Mouse (Mus musculus) heart, embryonic 11.5 days (tissue): ENCODE measurements around the gene Adamtsl5. TPM values are rescaled to one million over a fixed set of nuclear protein-coding genes. Genes with fewer than 3 reads are reported as not detected.

Experiments used
- ATAC-seq: fragments of 200-750 bp; cut with Nextera tagmentation; replicated peaks from 2 replicates; pipeline ENCODE4 v1.8.0; 2017; ENCODE audit warnings: moderate library complexity; ENCODE audit not compliant: insufficient number of reproducible peaks, low FRiP score, low TSS enrichment
- H3K27ac ChIP-seq: fragments of 300-500 bp; sonication (generic); 2 replicates; pipeline ENCODE4 v1.5.1; 2014; ENCODE audit warnings: mild to moderate bottlenecking, low read depth, low read length
- H3K27me3 ChIP-seq: fragments of 300-500 bp; sonication (generic); 2 replicates; pipeline ENCODE4 v1.6.1; 2014; ENCODE audit warnings: mild to moderate bottlenecking, low read length, mixed read lengths; ENCODE audit not compliant: control insufficient read depth, insufficient read depth
- H3K36me3 ChIP-seq: fragments of 300-500 bp; sonication (generic); 2 replicates; pipeline ENCODE4 v1.6.1; 2014; ENCODE audit warnings: mild to moderate bottlenecking, low read length, moderate library complexity, mixed read lengths; ENCODE audit not compliant: control insufficient read depth, insufficient read depth
- H3K4me1 ChIP-seq: fragments of 300-500 bp; sonication (generic); 2 replicates; pipeline ENCODE4 v1.6.1; 2014; ENCODE audit warnings: low read length; ENCODE audit not compliant: control insufficient read depth, insufficient read depth
- H3K4me2 ChIP-seq: fragments of 300-500 bp; sonication (generic); 2 replicates; pipeline ENCODE4 v1.6.1; 2014; ENCODE audit warnings: mild to moderate bottlenecking, moderate library complexity
- H3K4me3 ChIP-seq: fragments of 300-500 bp; sonication (generic); 2 replicates; pipeline ENCODE4 v1.5.1; 2014; ENCODE audit warnings: low read depth, low read length
- H3K9ac ChIP-seq: fragments of 300-500 bp; sonication (generic); 2 replicates; pipeline ENCODE4 v1.6.1; 2014; ENCODE audit warnings: mild to moderate bottlenecking, low read depth, low read length, moderate library complexity
- H3K9me3 ChIP-seq: fragments of 300-500 bp; sonication (generic); replicated peaks from 2 replicates; pipeline ENCODE4 v1.6.1; 2016; ENCODE audit warnings: low read length; ENCODE audit not compliant: control insufficient read depth
- WGBS: fragments of 180-500 bp; shearing (Covaris S2); extraction: QIAGEN DNeasy Blood & Tissue Kit; methylation state at CpG from one replicate; pipeline ENCODE4 v1.1.7; 2014; ENCODE audit not compliant: insufficient replicate concordance; 5-methylcytosine and 5-hydroxymethylcytosine counted together
- polyA plus RNA-seq: library from polyadenylated mRNA; unstranded; fragments of >200 nt; fragmentation: Nextera tagmentation; extraction: Ambion mirVana; gene quantifications from 2 replicates; pipeline ENCODE4 v1.2.1, GENCODE M21; 2014

Adamtsl5 gene
- polyA plus RNA-seq, 1 experiment from 2014 or later, result 3.7 TPM

DNA sequence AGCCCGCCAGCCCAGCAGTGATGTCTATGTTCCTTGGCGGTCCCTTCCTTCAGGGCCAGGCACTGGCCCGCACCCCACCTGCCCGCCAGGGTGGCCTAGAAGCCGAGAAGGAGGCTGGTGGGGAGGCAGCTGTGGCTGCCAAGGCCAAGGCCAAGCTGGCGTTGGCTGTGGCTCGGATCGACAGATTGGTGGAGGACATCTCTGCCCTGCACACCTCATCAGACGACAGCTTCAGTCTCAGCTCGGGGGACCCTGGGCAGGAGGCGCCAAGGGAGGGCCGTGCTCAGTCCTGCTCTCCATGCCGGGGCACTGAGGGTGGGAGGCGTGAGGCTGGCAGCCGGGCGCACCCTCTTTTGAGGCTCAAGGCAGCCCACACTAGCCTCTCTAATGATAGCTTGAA is 36.7 kb downstream of the Adamtsl5 start:
- peaks cover 32% of the 10 kb centered on the region for H3K4me1 ChIP-seq
- peaks cover 90% of the 10 kb centered on the region for H3K27me3 ChIP-seq
- H3K36me3 ChIP-seq, result no peaks in the 10 kb centered on the region
- 65% methylated on average over 16 of the region's 16 CpGs for WGBS
- H3K27ac ChIP-seq, result no peak overlapping the region
- H3K4me2 ChIP-seq, result no peak overlapping the region
- H3K9me3 ChIP-seq, result no peaks in the 10 kb centered on the region
- no peak for ATAC-seq
- no peak overlapping the region for H3K4me3 ChIP-seq
- no peak overlapping the region for H3K9ac ChIP-seq

DNA sequence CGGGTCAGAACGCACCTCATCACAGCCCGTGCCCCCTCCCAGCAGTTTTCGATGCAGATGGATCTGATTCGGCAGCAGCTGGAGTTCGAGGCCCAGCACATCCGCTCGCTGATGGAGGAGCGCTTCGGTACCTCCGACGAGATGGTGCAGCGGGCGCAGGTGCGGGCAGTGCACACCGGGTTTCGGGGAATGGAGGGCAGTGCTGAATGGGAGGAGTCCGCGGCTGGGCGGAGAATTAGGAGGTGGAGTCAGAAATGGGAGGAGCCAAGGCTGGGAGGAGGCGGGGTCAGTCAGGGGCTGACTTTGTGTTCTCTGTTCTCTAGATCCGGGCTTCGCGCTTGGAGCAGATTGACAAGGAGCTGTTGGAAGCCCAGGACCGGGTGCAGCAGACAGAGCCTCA is 43.4 kb downstream of the Adamtsl5 start:
- ATAC-seq, result no peak; the same call in 1 of the 2 replicates
- Histone ChIP-seq H3K27ac (no peak overlapping the region), H3K9me3 (no peaks in the 10 kb centered on the region), H3K36me3 (no peaks in the 10 kb centered on the region), H3K9ac (no peak overlapping the region), H3K27me3 (peaks cover 71% of the 10 kb centered on the region), H3K4me3 (peak overlapping the region; percentile 2; the same call in 1 of the 2 replicates), H3K4me1 (peaks cover 6% of the 10 kb centered on the region; the same call in 1 of the 2 replicates), H3K4me2 (peak overlapping the region; percentile 30; the same call in 1 of the 2 replicates)
- 6% methylated on average over 25 of the region's 25 CpGs for WGBS

DNA sequence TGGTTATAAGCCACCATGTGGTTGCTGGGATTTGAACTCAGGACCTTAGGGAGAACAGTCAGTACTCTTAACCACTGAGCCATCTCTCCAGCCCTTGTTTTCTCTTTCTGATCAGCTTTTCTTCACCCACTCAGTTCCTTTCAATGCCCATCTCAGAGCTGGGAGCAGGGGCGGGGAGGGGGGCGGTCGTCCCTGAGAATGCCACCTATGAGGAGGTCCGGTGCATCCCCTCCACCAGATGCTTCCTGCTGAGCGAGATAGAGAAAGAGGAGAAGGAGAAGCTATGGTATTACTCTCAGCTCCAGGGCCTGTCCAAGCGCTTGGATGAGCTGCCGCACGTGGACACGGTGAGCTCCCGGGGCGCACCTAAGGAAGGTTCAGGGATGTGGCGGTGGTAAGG is 43.8 kb downstream of the Adamtsl5 start:
- peak overlapping the region; percentile 30; the same call in 1 of the 2 replicates for H3K4me2 ChIP-seq
- WGBS, result 15% methylated on average over 12 of the region's 12 CpGs
- H3K4me3 ChIP-seq, result peak overlapping the region; percentile 2; the same call in 1 of the 2 replicates
- no peak overlapping the region for H3K27ac ChIP-seq
- no peaks in the 10 kb centered on the region for H3K9me3 ChIP-seq
- peaks cover 6% of the 10 kb centered on the region; the same call in 1 of the 2 replicates for H3K4me1 ChIP-seq
- no peaks in the 10 kb centered on the region for H3K36me3 ChIP-seq
- ATAC-seq, result no peak
- peaks cover 74% of the 10 kb centered on the region for H3K27me3 ChIP-seq
- no peak overlapping the region for H3K9ac ChIP-seq

DNA sequence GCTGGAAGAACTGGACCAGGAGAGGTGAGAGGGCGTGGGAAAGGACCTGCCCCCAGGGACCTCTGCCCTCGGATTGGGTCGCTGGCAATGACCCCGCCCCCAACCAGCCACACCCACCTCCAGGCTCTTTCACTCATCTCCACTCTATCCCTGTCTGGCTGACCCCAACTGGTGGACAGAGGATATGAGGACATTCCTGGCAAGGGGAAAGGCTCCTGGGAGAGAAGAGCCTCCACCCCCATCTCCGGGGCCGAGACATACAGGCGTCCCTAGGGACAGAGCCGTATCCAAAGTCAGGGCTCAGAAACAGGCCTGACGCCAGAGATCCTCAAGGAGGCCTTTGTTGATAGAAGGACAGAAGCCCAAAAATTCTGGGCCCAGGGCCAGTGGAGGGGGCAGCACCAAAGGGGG is 45.7 kb downstream of the Adamtsl5 start:
- Histone ChIP-seq H3K4me3 (no peak overlapping the region), H3K9me3 (no peaks in the 10 kb centered on the region), H3K9ac (no peak overlapping the region), H3K27me3 (peaks cover 81% of the 10 kb centered on the region), H3K27ac (no peak overlapping the region), H3K4me2 (peak overlapping the region; percentile 38; the same call in 1 of the 2 replicates), H3K4me1 (peaks cover 6% of the 10 kb centered on the region; the same call in 1 of the 2 replicates), H3K36me3 (no peaks in the 10 kb centered on the region)
- 9% methylated on average over 9 of the region's 9 CpGs for WGBS
- ATAC-seq, result no peak

DNA sequence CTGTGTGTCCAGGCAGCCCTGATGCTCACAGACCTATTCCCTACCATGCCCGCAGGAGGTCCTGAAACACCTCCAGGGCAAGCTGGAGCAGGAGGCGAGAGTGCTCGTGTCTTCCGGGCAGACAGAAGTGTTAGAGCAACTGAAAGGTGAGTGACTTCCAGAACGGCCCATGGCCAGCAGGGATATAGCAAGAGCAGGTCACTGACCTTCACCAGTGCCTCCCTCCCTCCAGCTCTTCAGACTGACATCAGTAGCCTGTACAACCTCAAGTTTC is 46.2 kb downstream of the Adamtsl5 start:
- H3K9ac ChIP-seq, result no peak overlapping the region
- no peak overlapping the region for H3K27ac ChIP-seq
- H3K4me2 ChIP-seq, result peak overlapping the region; percentile 38; the same call in 1 of the 2 replicates
- 53% methylated on average over 5 of the region's 5 CpGs for WGBS
- no peaks in the 10 kb centered on the region for H3K9me3 ChIP-seq
- no peaks in the 10 kb centered on the region for H3K36me3 ChIP-seq
- H3K27me3 ChIP-seq, result peaks cover 81% of the 10 kb centered on the region
- peaks cover 6% of the 10 kb centered on the region; the same call in 1 of the 2 replicates for H3K4me1 ChIP-seq
- no peak overlapping the region for H3K4me3 ChIP-seq
- no peak for ATAC-seq

DNA sequence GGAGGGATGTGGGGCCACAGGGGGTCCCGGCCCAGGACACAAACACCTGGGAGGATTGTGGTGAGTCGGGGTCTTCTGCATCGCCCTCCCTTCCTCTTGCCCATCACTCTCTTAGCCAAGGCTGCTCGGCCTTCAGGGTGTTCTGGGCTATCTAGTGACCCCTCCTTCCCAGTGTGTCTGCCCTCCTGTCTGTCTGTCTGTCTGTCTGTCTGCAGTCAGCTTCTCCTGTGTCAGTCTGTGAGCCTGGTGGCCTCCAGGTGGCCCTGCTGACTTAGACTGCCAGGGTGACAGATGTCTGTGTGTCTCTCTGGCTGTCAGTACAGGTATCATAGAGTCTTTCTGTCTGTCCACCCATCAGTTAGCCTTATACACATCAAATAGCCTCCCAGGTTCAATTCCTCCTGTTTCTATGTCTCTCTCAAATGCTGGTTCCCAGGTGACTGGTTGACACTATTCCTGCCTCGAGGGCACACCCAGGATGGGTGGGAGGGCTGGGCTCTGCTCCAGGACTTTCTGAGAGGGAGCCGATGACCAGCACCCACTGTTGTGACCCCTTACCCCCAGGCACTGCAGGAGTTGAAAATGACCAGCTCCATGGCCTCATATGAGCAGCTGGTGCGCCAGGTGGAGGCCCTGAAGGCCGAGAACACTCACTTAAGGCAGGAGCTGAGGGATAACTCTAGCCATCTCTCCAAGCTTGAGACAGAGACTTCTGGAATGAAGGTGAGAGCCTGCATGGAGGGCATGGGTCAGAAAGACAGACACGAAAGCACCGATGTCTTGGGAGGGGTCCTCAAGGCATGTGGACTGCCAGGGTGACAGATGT is 46.7 kb downstream of the Adamtsl5 start:
- no peak for ATAC-seq
- no peak overlapping the region for H3K4me2 ChIP-seq

DNA sequence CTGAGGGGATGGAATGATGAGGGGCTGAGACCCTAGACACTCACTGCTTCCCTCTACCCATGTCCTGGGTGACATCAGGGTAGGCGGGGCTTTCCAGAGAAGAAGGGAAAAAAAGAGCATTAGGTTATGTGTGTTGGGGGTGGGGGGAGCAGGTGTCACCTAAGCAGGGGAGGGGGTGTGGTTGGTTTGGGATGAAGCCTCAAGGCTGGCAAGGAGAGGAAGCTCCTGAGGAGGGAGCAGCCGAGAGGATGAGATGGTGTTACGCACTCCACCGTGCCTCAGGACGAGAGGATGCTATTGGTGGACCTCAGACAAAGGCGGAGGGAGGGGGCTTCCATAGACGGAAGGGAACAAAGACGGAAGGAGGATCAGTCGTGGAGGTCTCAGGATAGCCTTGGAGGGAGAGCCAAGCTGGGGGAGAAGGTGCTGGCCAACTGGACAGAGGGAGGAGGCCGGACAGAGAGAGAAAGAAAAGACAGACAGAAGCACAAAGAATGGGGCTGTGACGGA is 47.5 kb downstream of the Adamtsl5 start:
- no peaks in the 10 kb centered on the region for H3K36me3 ChIP-seq
- H3K27me3 ChIP-seq, result peaks cover 73% of the 10 kb centered on the region
- no peak overlapping the region for H3K4me2 ChIP-seq
- H3K4me1 ChIP-seq, result peaks cover 6% of the 10 kb centered on the region; the same call in 1 of the 2 replicates
- no peak overlapping the region for H3K9ac ChIP-seq
- no peak for ATAC-seq
- WGBS, result 26% methylated on average over 11 of the region's 11 CpGs
- no peak overlapping the region for H3K27ac ChIP-seq
- H3K9me3 ChIP-seq, result no peaks in the 10 kb centered on the region
- H3K4me3 ChIP-seq, result no peak overlapping the region

More for the DNA sequence above, 46.7 kb downstream of the Adamtsl5 start:
- WGBS, result 69% methylated on average over 10 of the region's 10 CpGs
- H3K9ac ChIP-seq, result no peak overlapping the region
- H3K9me3 ChIP-seq, result no peaks in the 10 kb centered on the region
- no peak overlapping the region for H3K4me3 ChIP-seq
- no peaks in the 10 kb centered on the region for H3K36me3 ChIP-seq
- H3K27ac ChIP-seq, result no peak overlapping the region
- peaks cover 80% of the 10 kb centered on the region for H3K27me3 ChIP-seq
- peaks cover 6% of the 10 kb centered on the region; the same call in 1 of the 2 replicates for H3K4me1 ChIP-seq

DNA sequence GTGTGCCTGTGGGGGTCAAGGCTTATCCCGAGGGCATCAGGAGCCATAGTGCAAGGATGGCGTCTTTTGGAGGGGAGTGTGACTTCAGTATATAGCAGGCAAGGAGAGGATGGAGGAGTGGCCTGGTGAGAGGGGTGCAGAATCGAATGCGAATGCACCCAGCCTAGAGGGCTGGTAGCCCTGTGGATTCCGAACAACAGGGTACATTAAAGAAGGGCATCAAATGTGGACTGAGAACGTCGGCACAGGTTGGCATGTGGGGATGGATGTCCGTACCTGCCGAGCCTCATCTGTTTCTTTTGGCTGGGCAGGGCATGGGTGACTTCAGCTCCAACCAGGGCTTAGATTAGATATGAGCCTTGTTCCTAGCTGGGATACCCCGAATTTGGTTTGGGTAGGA is 48.4 kb downstream of the Adamtsl5 start:
- Histone ChIP-seq H3K27ac (no peak overlapping the region), H3K9me3 (no peaks in the 10 kb centered on the region), H3K4me2 (no peak overlapping the region), H3K4me3 (no peak overlapping the region), H3K36me3 (peaks cover 2% of the 10 kb centered on the region; the same call in 1 of the 2 replicates), H3K27me3 (peaks cover 64% of the 10 kb centered on the region), H3K4me1 (peaks cover 9% of the 10 kb centered on the region; the same call in 1 of the 2 replicates), H3K9ac (no peak overlapping the region)
- WGBS, result 51% methylated on average over 10 of the region's 10 CpGs
- no peak for ATAC-seq
